Comparison of ENCODE assay signal across 14 mouse cellular contexts in the genomic region with DNA sequence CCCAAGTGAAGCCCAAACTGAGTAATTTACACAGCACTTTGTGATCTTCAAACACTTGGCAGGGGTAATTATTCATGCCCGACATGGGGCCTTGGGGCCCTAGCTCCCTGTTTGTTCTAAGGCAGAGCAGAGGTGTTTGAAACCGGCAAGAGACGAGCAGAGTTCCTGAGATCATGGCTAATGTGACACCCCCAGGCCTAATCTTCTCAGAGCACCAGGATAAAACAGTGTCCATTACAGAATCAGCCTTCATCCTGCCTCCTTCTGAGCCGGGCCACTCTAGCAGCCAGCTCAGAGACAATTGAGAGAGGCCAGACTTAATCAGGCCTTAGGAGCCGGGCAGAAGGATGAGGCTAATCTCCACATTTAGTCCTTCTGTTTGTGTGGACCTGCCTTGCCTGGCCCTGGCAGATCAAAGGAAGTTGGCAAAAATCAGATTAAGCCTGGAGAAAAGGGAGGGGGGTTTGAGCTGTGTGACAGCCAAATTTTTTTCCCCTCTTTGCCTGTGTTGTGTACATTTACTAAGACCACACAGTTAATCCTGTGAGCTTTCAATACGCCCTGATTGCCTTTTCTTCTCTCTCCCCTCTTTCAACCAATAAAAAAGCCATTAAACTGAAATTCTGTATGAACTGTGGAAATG.
DNase-seq lines count a peak whose midpoint lies in the region; ATAC-seq lines count a peak whose summit lies in the region.
"Had no signal": no experiment of that assay in that cellular context is flagged by ENCODE, and none has a peak within 500 bp of the region (broad histone marks: within the 10 kb centered on the region; RNA-seq: fewer than 3 reads in every experiment).

No protein-coding gene starts in this region.

- 25% methylated on average over 6 of the region's 6 CpGs for WGBS in heart, embryonic 10.5 days
- WGBS in forebrain, embryonic 12.5 days: 5% methylated on average over 6 of the region's 6 CpGs
- 7% methylated on average over 6 of the region's 6 CpGs for WGBS in midbrain, embryonic 10.5 days

- H3K9me3 ChIP-seq in heart, embryonic 10.5 days: no peaks in the 10 kb centered on the region
- H3K9me3 ChIP-seq in forebrain, embryonic 12.5 days: no peaks in the 10 kb centered on the region
- H3K9me3 ChIP-seq in midbrain, embryonic 10.5 days (replicated peaks): no peaks in the 10 kb centered on the region

- no peak overlapping the region for H3K4me3 ChIP-seq in heart, embryonic 10.5 days
- H3K4me3 ChIP-seq in forebrain, embryonic 12.5 days (replicated peaks): no peak overlapping the region
- H3K4me3 ChIP-seq in midbrain, embryonic 10.5 days: peak overlapping the region; percentile 39; the same call in 1 of the 2 replicates

- H3K4me2 ChIP-seq in forebrain, embryonic 12.5 days: no peak overlapping the region

- H3K27ac ChIP-seq in heart, embryonic 10.5 days: peak overlapping the region; percentile 64
- H3K27ac ChIP-seq in forebrain, embryonic 12.5 days: 0 out of 2 replicates have a peak overlapping the region, but pooled peaks have one; percentile 31
- H3K27ac ChIP-seq in midbrain, embryonic 10.5 days (replicated peaks): peak overlapping the region; percentile 81

- peak; percentile 73 for ATAC-seq in forebrain, embryonic 12.5 days (ENCODE audit: low FRiP score)
- no peak for ATAC-seq in activated CD4-positive, CD25-positive, alpha-beta regulatory T cell, adult 4 months

- H3K4me1 ChIP-seq in heart, embryonic 10.5 days: peaks cover 36% of the 10 kb centered on the region
- H3K4me1 ChIP-seq in forebrain, embryonic 12.5 days: peaks cover 28% of the 10 kb centered on the region
- peaks cover 72% of the 10 kb centered on the region for H3K4me1 ChIP-seq in midbrain, embryonic 10.5 days

- no peak overlapping the region for H3K9ac ChIP-seq in forebrain, embryonic 12.5 days

- H3K27me3 ChIP-seq in heart, embryonic 10.5 days (ENCODE audit: insufficient read depth, poor library complexity, severe bottlenecking): peaks cover 34% of the 10 kb centered on the region; the same call in 1 of the 2 replicates
- H3K27me3 ChIP-seq in forebrain, embryonic 12.5 days: peaks cover 96% of the 10 kb centered on the region
- H3K27me3 ChIP-seq in midbrain, embryonic 10.5 days (ENCODE audit: low read depth, poor library complexity, severe bottlenecking): peaks cover 99% of the 10 kb centered on the region

- no peaks in the 10 kb centered on the region for H3K36me3 ChIP-seq in heart, embryonic 10.5 days
- no peaks in the 10 kb centered on the region for H3K36me3 ChIP-seq in forebrain, embryonic 12.5 days (replicated peaks)
- no peaks in the 10 kb centered on the region for H3K36me3 ChIP-seq in midbrain, embryonic 10.5 days
- H3K36me3 ChIP-seq: G1E had no signal

- DNase-seq in heart, embryonic 10.5 days (ENCODE audit: low spot score): no peak
- DNase-seq in heart, adult 9 months (ENCODE audit: low spot score in 2 of 2): no peak
- DNase-seq in Muller cell, postnatal 12 days (ENCODE audit: inconsistent ontology term): peak; percentile 10
- peak; percentile 76 for DNase-seq in midbrain, embryonic 10.5 days (ENCODE audit: low spot score)
- no peak for DNase-seq in kidney, postnatal 10 days
- DNase-seq in kidney, postnatal 36 days: no peak
- DNase-seq: kidney, adult 18-20 months; layer of hippocampus, postnatal 36 days; liver; lung, postnatal 14 days; right cerebral cortex, postnatal 4 days had no signal

Comparison
In these comparisons a context has a peak if more than half of its experiments do, and no peak if none do; other contexts are left out.
1. DNase-seq: peak in Muller cell, postnatal 12 days (single experiment) and midbrain, embryonic 10.5 days (single experiment); none in heart, embryonic 10.5 days (single experiment), heart, adult 9 months (0 of 2), kidney, postnatal 10 days (single experiment) and kidney, postnatal 36 days (0 of 2).
2. H3K27ac ChIP-seq: peak in every context shown above with its lines; median percentile 81 in midbrain, embryonic 10.5 days; 64 in heart, embryonic 10.5 days; 31 in forebrain, embryonic 12.5 days.